Mouse (Mus musculus) R1 (cell line): Measurements from ENCODE around the gene Daxx.
"Not testable (repeated sequence)": the region's sequence is repeated elsewhere in the genome, so short reads cannot be mapped to it uniquely, and the experiment has no call there.

ENCODE experiments used
- DNase-seq: peaks from one replicate; pipeline ENCODE4 v3.0.0-alpha.2; 2018; ENCODE audit warnings: low read depth, low spot score

Gene Daxx

GRCm38 (mm10) chr17:33941381-33941780 is 32.2 kb downstream of the Daxx start:
- DNase-seq = no peak

- no peak for DNase-seq
Measured at GRCm38 (mm10) chr17:33943454-33943853, 34.2 kb downstream of the Daxx start.

DNA sequence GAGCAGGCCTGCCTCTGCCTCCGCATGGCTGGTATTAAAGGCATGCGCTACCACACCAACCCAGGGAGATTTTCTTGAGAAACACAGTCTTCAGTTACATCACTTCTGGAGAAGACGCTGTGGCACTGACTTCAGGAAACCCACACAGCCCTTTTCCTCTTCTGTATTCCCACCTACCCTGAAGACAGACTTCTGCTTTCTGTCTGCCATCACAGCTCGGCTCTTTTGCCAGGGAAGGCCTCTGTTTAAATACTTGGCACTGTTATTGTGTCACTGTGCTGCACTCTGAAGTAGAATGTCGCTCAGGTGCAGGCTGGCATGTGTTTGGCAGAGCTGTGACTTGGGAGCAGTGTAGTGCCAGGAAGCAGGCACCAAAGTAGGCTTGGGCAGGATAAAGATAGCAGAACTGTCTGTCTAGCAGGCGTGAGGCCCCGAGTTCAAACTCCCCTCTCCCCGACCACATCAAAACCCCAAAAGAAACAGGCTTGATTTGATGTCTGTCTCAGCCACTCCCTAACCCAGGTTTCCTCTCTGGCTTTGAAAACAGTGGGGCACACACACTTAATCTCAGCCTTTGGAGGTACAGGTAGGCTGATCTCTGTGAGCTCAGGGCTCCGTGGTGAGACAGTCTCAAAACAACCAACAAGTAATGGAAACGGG is 38.3 kb downstream of the Daxx start:
- no peak for DNase-seq

GRCm38 (mm10) chr17:33948090-33948904 is 39.1 kb downstream of the Daxx start:
- no peak for DNase-seq

GRCm38 (mm10) chr17:33948905-33949537 is 39.8 kb downstream of the Daxx start:
- DNase-seq = no peak

GRCm38 (mm10) chr17:33950131-33950625 is 41.0 kb downstream of the Daxx start:
- no peak for DNase-seq

DNA sequence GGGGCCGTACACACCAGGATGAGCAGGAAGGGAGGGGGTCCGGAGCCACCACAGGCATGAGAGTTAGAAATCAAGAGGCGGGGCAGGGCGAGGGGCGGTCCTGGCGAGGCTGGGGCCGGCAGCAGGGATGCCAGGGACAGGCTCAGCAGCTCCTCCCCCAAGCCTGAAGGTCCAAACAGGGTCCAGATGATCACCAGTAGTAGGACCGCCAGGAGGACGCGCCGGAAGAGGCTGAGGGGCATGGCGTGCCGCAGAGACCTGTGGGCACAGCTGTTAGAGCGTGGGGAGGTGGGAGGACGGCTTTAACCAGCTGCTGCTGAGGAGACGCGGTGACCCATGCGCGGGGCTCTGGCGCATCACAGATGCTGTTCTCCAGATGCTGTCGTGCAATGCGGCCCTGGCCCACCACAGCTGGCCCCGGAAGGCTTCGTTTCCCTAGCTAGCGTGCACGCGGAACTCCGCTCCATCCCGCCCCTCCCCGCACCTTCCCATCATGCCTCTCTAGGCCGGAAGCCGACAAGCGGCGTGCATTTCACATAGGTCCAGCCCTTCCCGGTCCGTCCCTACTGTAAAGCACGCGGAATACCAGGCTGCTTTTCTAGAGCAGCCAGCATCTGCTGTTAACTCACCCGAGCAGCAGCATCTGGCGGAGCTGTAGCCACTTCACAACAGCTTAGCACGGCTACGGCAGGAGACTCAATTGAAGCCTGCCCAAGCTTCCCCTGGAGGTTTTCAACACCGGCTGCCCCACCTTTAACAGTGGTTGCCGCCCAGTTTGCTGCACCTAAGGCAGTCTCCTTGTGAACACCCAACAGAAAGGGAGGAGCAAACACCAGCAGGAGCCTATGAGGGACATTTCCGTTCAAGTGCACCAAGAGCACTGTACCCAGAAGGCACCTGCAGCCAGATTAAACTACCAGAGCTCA is 42.1 kb downstream of the Daxx start, which contains the start of gene B3galt4:
TSS of gene B3galt4 (minus strand) at position 468 of the 926 bp plus-strand sequence.
- DNase-seq = peak; percentile 97

DNA sequence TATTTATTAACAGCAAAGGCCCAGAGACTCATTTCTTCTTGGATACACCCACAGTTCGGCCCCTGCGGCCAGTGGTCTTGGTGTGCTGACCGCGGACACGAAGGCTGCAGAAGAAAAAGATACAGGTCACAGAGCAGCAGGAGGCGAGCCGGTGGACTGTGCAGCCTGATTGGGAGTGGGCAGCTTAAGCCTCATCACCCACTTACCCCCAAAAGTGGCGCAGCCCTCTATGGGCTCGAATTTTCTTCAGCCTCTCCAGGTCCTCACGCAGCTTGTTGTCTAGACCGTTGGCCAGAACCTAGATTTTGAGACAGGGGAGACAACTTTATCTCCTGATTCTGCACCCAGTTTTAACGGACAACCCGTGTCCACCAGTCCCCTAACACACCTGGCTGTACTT is 42.8 kb downstream of the Daxx start:
- not testable (repeated sequence) for DNase-seq

DNA sequence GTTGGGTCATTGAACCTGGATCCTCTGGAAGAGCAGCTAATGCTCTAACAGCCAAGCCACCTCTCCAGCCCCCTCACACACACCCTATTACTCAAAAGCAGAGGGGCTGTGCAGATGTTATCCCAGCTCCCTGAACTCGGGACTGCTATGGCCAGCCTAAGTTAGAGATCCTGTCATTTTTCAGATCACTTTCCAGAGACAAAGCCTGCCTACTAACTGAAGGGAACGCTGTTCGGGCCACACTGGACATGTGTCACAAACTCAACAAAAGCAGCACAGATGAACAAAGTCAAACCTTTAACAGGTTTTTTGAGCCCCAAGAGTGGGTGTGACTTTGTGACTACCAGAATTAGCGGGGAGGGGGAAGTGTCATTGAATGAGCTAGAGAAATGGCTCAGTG is 43.7 kb downstream of the Daxx start:
- DNase-seq = no peak

- DNase-seq = no peak
Measured at GRCm38 (mm10) chr17:33953310-33953709, 44.1 kb downstream of the Daxx start.

GRCm38 (mm10) chr17:33953961-33954565 is 44.8 kb downstream of the Daxx start:
- DNase-seq = no peak

- no peak for DNase-seq
Measured at GRCm38 (mm10) chr17:33954646-33955554, 45.7 kb downstream of the Daxx start.

GRCm38 (mm10) chr17:33955555-33956214 is 46.5 kb downstream of the Daxx start, which contains the start of the genes Vps52 and Rps18:
TSS of gene Vps52 (plus strand) at chr17:33955812.
TSS of gene Rps18 (minus strand) at chr17:33956001.
- peak; percentile 99 for DNase-seq

DNA sequence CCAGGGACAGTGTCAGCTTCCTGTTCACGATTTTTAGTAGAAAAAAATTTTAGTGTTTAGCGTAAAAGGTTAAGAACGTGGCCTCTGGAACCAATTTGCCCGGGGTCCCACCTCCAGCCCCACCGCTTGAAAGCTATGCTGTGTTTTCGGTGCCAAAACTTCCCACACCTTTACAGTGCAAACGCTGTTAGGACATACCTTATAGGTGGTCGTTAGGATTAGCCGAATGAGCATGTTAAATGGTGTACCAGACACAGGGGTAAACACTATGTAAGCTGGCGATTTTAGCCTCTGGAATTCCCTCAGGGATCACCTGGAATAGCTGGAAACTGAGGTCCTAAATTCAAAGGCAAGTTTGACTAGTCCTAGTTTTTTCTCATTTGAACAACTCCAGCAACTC is 47.1 kb downstream of the Daxx start:
- DNase-seq = no peak

DNA sequence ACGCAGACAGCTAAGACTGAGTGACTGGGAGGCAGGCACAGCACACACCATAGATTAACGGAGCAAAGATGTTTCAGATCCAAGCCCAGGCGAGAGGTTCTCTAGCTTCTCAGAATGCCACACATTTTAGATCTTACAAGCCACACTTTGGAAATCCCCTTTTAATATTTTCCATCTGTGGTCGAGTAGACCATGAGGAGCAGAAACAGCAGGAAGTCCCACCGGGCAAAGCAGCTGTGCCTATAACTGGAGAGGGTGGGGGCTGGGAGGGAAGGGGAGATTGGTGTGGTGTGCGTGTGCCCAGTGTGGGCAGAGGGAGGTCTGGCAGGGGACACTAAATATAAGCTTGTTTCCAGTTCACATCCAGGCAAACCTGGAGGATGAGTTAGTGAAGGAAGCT is 48.3 kb downstream of the Daxx start:
- DNase-seq = no peak

GRCm38 (mm10) chr17:33958451-33958850 is 49.2 kb downstream of the Daxx start:
- DNase-seq = no peak

DNA sequence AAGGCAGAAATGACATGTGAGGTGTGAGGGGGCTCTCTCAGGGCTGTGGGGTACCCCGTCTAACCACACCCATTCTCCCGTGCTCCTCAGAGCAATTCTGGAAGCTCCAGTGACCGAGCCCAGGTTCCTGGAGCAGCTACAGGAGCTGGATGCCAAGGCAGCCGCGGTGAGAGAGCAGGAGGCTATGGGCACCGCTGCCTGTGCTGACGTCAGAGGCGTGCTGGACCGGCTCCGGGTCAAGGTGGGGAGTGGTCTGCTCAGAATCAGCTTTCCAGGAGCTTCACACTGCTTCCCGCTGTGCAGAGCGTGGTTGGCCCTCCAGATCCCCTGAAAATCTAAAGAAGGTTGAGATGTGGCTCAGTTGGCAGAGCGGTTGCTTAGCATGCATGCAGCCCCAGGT is 49.9 kb downstream of the Daxx start:
- DNase-seq = no peak

DNA sequence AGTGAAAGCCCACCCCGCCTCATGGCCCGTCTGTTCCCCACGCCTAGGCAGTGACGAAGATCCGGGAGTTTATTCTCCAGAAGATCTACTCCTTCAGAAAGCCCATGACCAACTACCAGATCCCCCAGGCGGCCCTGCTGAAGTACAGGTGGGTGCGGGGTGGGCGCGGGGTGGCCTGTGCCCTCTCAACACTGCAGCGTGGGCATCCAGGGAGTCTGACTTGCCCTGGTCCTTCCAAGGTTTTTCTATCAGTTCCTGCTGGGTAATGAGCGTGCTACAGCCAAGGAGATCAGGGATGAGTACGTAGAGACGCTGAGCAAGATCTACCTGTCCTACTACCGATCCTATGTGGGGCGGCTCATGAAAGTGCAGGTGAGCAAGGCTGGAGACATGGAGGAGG is 50.7 kb downstream of the Daxx start:
- DNase-seq = no peak

DNA sequence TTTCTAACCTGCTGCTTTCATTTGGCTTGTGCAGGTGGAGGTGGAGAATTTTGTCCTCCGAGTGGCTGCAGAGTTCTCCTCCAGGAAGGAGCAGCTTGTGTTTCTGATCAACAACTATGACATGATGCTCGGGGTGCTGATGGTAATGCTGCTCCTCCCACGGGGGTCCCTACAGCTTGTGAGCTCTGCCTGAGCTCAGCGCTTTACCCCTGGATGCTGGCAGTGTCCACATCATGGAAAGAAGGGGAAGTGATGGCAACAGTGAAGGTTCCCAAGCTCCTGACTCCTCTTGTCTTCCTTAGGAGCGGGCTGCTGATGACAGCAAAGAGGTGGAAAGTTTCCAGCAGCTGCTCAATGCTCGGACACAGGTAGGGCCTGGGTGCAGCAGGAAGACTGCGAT is 53.7 kb downstream of the Daxx start:
- no peak for DNase-seq
